Mouse (Mus musculus) spleen, adult 2 months (tissue): ENCODE results near the gene Gpatch2. TPM values are rescaled to one million over a fixed set of nuclear protein-coding genes. Genes with fewer than 3 reads are reported as not detected.
A peak's percentile ranks its signal among the peaks of the same experiment; 100 is the strongest.

ENCODE experiments used
- DNase-seq, 2 experiments: peaks; one replicate each; pipeline versions ENCODE4 v3.0.0 to v3.0.0-alpha.2; 2012 to 2021; ENCODE audit warnings: low spot score in 2 of 2, low read depth in 1 of 2
- H3K27ac ChIP-seq: fragments of 200-500 bp; 2 replicates; pipeline ENCODE4 v1.5.1; 2012; ENCODE audit warnings: low read length, inconsistent platforms; ENCODE audit not compliant: insufficient read depth
- H3K27me3 ChIP-seq: fragments of 200-500 bp; 2 replicates; pipeline ENCODE4 v1.6.1; 2012; ENCODE audit warnings: mild to moderate bottlenecking, moderate library complexity, low read length, inconsistent platforms; ENCODE audit not compliant: control insufficient read depth, insufficient read depth
- H3K36me3 ChIP-seq: fragments of 200-500 bp; 2 replicates; pipeline ENCODE4 v1.6.1; 2012; ENCODE audit warnings: mild to moderate bottlenecking, low read length, inconsistent platforms; ENCODE audit not compliant: control insufficient read depth, insufficient read depth
- H3K4me1 ChIP-seq: fragments of 200-500 bp; 2 replicates; pipeline ENCODE4 v1.6.1; 2011; ENCODE audit warnings: inconsistent platforms; ENCODE audit not compliant: control insufficient read depth, insufficient read depth, insufficient read length
- H3K4me3 ChIP-seq: fragments of 200-500 bp; 2 replicates; pipeline ENCODE4 v1.5.1; 2011; ENCODE audit warnings: mild to moderate bottlenecking, inconsistent platforms; ENCODE audit not compliant: insufficient read depth, insufficient read length; ENCODE audit errors: extremely low read depth
- CTCF ChIP-seq: fragments of 200-500 bp; IDR thresholded peaks from 2 replicates; pipeline ENCODE4 v1.5.1; 2011; ENCODE audit warnings: mild to moderate bottlenecking, inconsistent platforms; ENCODE audit not compliant: insufficient read depth, insufficient read length, insufficient replicate concordance; ENCODE audit errors: extremely low read depth
- POLR2A ChIP-seq: fragments of 200-500 bp; IDR thresholded peaks from 2 replicates; pipeline ENCODE4 v1.6.1; 2011; ENCODE audit warnings: low read depth, low read length, inconsistent platforms
- WGBS: fragments of 180-500 bp; shearing (Covaris S2); methylation state at CpG from one replicate; pipeline ENCODE4 v1.1.7; 2018; 5-methylcytosine and 5-hydroxymethylcytosine counted together
- polyA plus RNA-seq: library from polyadenylated mRNA; depleted of rRNA; stranded (reverse); fragments of >200 nt; gene quantifications from 2 replicates; pipeline ENCODE4 v1.2.3, GENCODE M21; 2012

Gpatch2 gene
- polyA plus RNA-seq, 1 experiment = 5.4 TPM

DNA sequence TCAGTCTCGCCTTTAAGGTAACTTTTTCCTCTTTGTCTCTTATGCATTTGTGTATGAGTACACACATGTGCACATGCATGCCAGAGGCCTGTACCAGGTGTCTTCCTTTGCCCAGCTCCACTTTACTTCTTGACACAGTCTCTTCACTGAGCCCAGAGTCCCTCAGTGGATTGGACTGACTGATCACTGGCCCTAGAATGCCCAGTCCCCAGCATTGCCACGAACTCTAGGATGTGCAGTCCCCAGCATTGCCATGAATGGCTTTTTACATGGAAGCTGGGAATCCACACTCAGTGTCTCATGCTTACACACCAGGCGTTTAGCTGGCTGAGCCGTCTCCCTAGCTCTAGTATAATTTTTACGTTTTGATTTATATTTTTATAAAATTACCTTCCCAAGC lies 147.2 kb downstream of the Gpatch2 start:
- Histone ChIP-seq H3K36me3 (no peaks in the 10 kb centered on the region), H3K4me1 (no peaks in the 10 kb centered on the region), H3K27ac (no peak overlapping the region), H3K27me3 (no peaks in the 10 kb centered on the region), H3K4me3 (no peak overlapping the region)
- DNase-seq = no peak
- TF ChIP-seq CTCF (no peak), POLR2A (no peak)
- WGBS = 94% methylated on average over 5 of the region's 5 CpGs

DNA sequence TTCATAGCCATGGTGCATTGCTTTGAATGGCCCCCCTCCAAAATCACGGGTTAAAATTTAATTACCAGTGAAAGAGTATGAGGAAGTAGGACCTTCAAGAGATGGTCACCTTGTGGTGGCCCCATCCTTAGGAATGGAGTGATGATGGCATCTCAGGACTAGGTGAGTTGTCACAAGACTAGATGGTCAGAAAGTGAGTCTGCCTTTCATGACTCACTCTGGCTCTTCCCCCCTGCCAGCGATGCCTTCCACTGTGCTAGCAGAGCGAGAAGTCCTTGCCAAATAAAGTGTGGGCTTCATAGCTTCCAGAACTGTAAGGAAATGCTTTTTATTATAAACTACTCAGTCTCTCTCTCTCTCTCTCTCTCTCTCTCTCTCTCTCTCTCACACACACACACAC lies 150.1 kb downstream of the Gpatch2 start:
- 86% methylated on average over 3 of the region's 3 CpGs for WGBS
- no peaks in the 10 kb centered on the region for H3K36me3 ChIP-seq
- H3K27ac ChIP-seq = no peak overlapping the region
- DNase-seq = no peak
- H3K4me1 ChIP-seq = peaks cover 5% of the 10 kb centered on the region; the same call in 1 of the 2 replicates
- H3K4me3 ChIP-seq = no peak overlapping the region
- no peaks in the 10 kb centered on the region for H3K27me3 ChIP-seq
- TF ChIP-seq POLR2A (no peak), CTCF (no peak)

DNA sequence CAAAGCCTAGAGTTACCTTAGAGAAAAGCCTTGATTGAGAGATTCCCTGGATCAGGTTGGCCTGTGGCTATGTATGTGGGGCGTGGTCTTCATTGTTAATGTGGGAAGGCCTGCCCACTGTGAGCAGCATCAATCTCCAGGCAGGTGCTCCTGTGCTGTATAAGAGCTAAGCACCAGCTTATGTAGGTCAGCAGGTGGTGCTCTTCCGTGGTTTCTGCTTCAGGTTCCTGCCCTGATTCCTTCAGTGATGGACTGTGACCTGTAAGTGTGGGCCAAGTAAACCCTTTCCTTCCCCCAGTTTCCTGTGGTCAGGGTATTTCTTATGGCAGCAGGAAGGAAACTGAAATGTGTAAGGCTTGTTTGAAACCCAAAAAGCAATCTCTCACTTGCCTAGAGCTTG lies 151.5 kb downstream of the Gpatch2 start:
- no peaks in the 10 kb centered on the region for H3K36me3 ChIP-seq
- 55% methylated on average over 2 of the region's 2 CpGs for WGBS
- no peak overlapping the region for H3K27ac ChIP-seq
- no peak for DNase-seq
- peaks cover 5% of the 10 kb centered on the region; the same call in 1 of the 2 replicates for H3K4me1 ChIP-seq
- no peaks in the 10 kb centered on the region for H3K27me3 ChIP-seq
- no peak for TF ChIP-seq POLR2A
- TF ChIP-seq CTCF = peak; percentile 55; the same call in 1 of the 2 replicates
- H3K4me3 ChIP-seq = no peak overlapping the region

DNA sequence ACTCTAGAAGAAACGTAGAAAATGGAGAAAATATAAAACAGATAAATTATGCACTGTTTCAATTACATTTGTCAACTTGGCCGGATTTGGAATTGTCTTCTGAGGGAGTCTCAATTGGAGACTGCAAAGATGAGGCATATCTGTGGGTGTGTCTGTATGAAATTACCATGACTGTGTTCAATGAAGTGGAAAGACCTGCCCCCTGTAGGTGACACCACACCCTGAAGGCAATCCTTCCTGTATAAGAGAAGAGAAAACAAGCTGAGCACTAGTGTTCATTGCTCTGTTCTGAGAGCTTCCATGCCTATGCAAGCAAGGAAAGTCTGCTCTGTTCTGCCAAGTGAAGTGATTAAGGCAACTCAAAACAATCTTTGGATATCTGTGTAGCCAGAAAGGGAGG lies 153.7 kb downstream of the Gpatch2 start:
- no peak for DNase-seq
- WGBS = 81% methylated on average over 2 of the region's 2 CpGs

DNA sequence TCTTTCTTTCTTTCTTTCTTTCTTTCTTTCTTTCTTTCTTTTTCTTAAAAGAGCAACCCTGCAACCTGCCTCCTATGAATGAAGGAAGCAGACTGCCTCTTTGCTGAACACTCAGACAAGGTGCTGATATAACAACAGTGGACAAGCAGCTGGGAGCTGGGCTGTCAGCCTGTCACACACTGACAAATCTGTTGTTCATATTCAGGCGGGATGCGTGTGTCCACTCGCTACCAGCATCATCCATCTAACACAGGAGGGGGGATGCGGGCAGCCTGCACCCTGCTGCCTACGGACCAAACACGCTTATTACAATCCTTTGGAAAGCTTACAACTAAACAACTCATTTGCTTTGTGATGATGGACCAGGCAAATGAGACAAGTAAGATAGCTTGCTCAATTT lies 158.2 kb downstream of the Gpatch2 start:
- Histone ChIP-seq H3K36me3 (no peaks in the 10 kb centered on the region), H3K4me3 (no peak overlapping the region), H3K27ac (no peak overlapping the region), H3K4me1 (peaks cover 8% of the 10 kb centered on the region; the same call in 1 of the 2 replicates), H3K27me3 (no peaks in the 10 kb centered on the region)
- DNase-seq = no peak
- WGBS = 92% methylated on average over 6 of the region's 6 CpGs
- TF ChIP-seq POLR2A (no peak), CTCF (no peak)

More for the DNA sequence above, 153.7 kb downstream of the Gpatch2 start:
- Histone ChIP-seq H3K4me1 (peaks cover 5% of the 10 kb centered on the region; the same call in 1 of the 2 replicates), H3K36me3 (no peaks in the 10 kb centered on the region), H3K27ac (peak overlapping the region; percentile 60; the same call in 1 of the 2 replicates), H3K4me3 (no peak overlapping the region), H3K27me3 (no peaks in the 10 kb centered on the region)
- TF ChIP-seq CTCF (no peak), POLR2A (no peak)

DNA sequence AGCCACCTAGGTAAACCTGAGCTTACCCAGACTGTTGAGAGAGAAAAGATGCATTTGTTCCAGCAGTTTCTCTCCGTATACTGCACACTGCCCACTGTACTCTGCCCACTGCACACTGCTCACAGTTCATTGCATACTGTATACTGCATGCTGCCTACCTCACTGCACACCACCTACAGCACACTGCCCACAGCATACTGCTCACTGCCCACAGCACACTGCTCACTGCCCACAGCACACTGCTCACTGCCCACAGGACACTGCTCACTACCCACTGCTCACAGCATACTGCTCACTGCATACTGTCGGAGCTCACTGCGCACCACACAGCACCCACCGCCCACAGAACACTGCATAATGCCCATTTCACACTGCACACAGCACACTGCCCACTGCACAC lies 159.1 kb downstream of the Gpatch2 start:
- no peaks in the 10 kb centered on the region for H3K36me3 ChIP-seq
- no peak overlapping the region for H3K27ac ChIP-seq
- no peak for DNase-seq
- H3K4me3 ChIP-seq = no peak overlapping the region
- peaks cover 12% of the 10 kb centered on the region; the same call in 1 of the 2 replicates for H3K4me1 ChIP-seq
- TF ChIP-seq CTCF (no peak), POLR2A (no peak)
- WGBS = 95% methylated on average over 4 of the region's 4 CpGs
- no peaks in the 10 kb centered on the region for H3K27me3 ChIP-seq

DNA sequence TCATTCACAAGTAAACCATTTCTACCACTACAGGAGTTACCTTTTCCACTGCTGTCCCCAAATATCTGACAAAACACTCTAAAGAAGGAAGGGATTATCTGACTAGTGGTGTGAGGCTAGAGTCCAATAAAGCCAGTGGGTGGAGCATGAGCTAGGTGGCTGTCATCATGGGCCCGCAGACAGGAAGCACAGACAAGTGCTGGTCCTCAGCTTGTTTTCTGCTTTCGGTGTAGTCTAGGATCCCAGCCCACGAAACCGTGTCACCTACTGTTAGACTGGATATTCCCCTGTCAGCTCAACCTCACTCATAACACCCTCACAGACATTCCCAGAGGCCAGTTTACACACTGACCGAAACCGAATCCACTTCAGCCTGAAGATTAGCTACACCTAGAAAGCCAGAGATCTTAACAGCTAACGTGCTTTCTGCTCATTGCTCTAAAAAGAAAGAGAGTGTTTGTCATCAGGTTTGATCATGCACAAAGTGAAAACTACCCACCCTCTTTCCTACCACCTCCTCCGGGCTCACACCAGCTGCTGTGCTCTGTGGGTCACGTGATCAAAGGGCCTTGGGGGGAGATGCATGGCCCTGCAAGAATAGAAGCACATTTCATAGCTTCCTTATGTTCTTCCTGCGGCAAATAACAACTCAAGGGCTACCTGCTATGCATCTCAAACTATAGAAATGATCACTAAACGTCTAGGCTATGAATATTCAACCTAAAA lies 161.8 kb downstream of the Gpatch2 start:
- TF ChIP-seq CTCF (no peak), POLR2A (no peak)
- peak overlapping the region; percentile 40; the same call in 1 of the 2 replicates for H3K4me3 ChIP-seq
- H3K27me3 ChIP-seq = no peaks in the 10 kb centered on the region
- H3K27ac ChIP-seq = peak overlapping the region; percentile 95
- no peaks in the 10 kb centered on the region for H3K36me3 ChIP-seq
- WGBS = 35% methylated on average over 11 of the region's 11 CpGs
- peak; percentile 33 to 58 for DNase-seq
- peaks cover 10% of the 10 kb centered on the region; the same call in 1 of the 2 replicates for H3K4me1 ChIP-seq
